Mouse (Mus musculus) E14TG2a.4 (cell line): ENCODE measurements at regions not wholly inside any gene's neighbourhood (a gene's known extent, or its start where the extent isn't known, plus 50 kb on each side); places are given as distances from the start of the nearest gene placed in this dataset.

Experiments used
- CTCF ChIP-seq: conservative IDR thresholded peaks from 2 replicates; pipeline ENCODE4 v1.5.1; 2014; ENCODE audit warnings: low read length
- NANOG ChIP-seq: IDR thresholded peaks from 2 replicates; pipeline ENCODE4 v1.6.1; 2014; ENCODE audit warnings: borderline replicate concordance, low read length, mixed read lengths

GRCm38 (mm10) chr9:32064007-32064550, 51.9 kb upstream of the Arhgap32 start:
- TF ChIP-seq CTCF (no peak), NANOG (no peak)
